ENCODE assay signal across 8 mouse cellular contexts in genomic region chr1:128358916-128359553, GRCm38 (mm10). TPM values are rescaled to one million over a fixed set of nuclear protein-coding genes. Genes with fewer than 3 reads are reported as not detected.
DNase-seq lines count a peak whose midpoint lies in the region; ATAC-seq and TF ChIP-seq lines count a peak whose summit lies in the region.

No protein-coding gene starts in this region.

- H3K36me3 ChIP-seq in heart, postnatal 0 days (replicated peaks; ENCODE audit: control insufficient read depth, insufficient read depth, low read length), result peaks cover 34% of the 10 kb centered on the region
- peaks cover 50% of the 10 kb centered on the region for H3K36me3 ChIP-seq in liver, embryonic 15.5 days (replicated peaks)
- peaks cover 18% of the 10 kb centered on the region for H3K36me3 ChIP-seq in stomach, embryonic 14.5 days (ENCODE audit: control insufficient read depth, insufficient read depth, low read length)

- no peaks in the 10 kb centered on the region for H3K27me3 ChIP-seq in heart, postnatal 0 days (ENCODE audit: control insufficient read depth, insufficient read depth, low read length)
- H3K27me3 ChIP-seq in liver, embryonic 15.5 days, result no peaks in the 10 kb centered on the region
- H3K27me3 ChIP-seq in stomach, embryonic 14.5 days (ENCODE audit: control insufficient read depth, insufficient read depth, low read length), result no peaks in the 10 kb centered on the region

- peak; percentile 70 for DNase-seq in embryo, embryonic 10.5 days (ENCODE audit: low spot score)
- DNase-seq in embryo, embryonic 9.5 days (ENCODE audit: extremely low spot score), result no peak
- peak; percentile 12 for DNase-seq in thymus, postnatal 14 days
- DNase-seq in thymus, adult 18-20 months, result no peak
- DNase-seq in heart, postnatal 0 days (ENCODE audit: low spot score), result peak; percentile 55
- DNase-seq in adrenal gland, adult 8-10 months, result no peak

- peak overlapping the region; percentile 95 for H3K4me3 ChIP-seq in heart, postnatal 0 days (ENCODE audit: low read depth, low read length)
- peak overlapping the region; percentile 97 for H3K4me3 ChIP-seq in liver, embryonic 15.5 days (replicated peaks)
- peak overlapping the region; percentile 65 for H3K4me3 ChIP-seq in stomach, embryonic 14.5 days (ENCODE audit: low read depth, low read length)

- WGBS in heart, postnatal 0 days, result under 1% methylated on average over 35 of the region's 35 CpGs
- WGBS in liver, embryonic 15.5 days (ENCODE audit: insufficient replicate concordance), result under 1% methylated on average over 35 of the region's 35 CpGs
- WGBS in stomach, embryonic 14.5 days, result under 1% methylated on average over 35 of the region's 35 CpGs

- peak overlapping the region; percentile 82 for H3K27ac ChIP-seq in heart, postnatal 0 days (ENCODE audit: low read depth)
- H3K27ac ChIP-seq in liver, embryonic 15.5 days (replicated peaks), result peak overlapping the region; percentile 85
- peak overlapping the region; percentile 92 for H3K27ac ChIP-seq in stomach, embryonic 14.5 days (ENCODE audit: low read length)

- peak; percentile 3; the same call in 1 of the 2 replicates for TF ChIP-seq CTCF in heart, postnatal 0 days (IDR thresholded peaks at IDR 0.05; ENCODE audit: low read depth)

- no peak for TF ChIP-seq EP300 in heart, postnatal 0 days (IDR thresholded peaks at IDR 0.05; ENCODE audit: low read depth)

- peaks cover 25% of the 10 kb centered on the region for H3K4me1 ChIP-seq in heart, postnatal 0 days (ENCODE audit: control insufficient read depth, insufficient read depth)
- peaks cover 48% of the 10 kb centered on the region for H3K4me1 ChIP-seq in liver, embryonic 15.5 days (replicated peaks)
- peaks cover 6% of the 10 kb centered on the region; the same call in 1 of the 2 replicates for H3K4me1 ChIP-seq in stomach, embryonic 14.5 days (ENCODE audit: control insufficient read depth, insufficient read depth, low read length)

- H3K4me2 ChIP-seq in heart, postnatal 0 days (ENCODE audit: low read depth, low read length), result peak overlapping the region; percentile 91
- peak overlapping the region; percentile 82 for H3K4me2 ChIP-seq in liver, embryonic 15.5 days
- peak overlapping the region; percentile 48 for H3K4me2 ChIP-seq in stomach, embryonic 14.5 days (replicated peaks; ENCODE audit: low read depth, low read length)

- no peaks in the 10 kb centered on the region for H3K9me3 ChIP-seq in heart, postnatal 0 days (replicated peaks; ENCODE audit: control insufficient read depth, low read length)
- no peaks in the 10 kb centered on the region for H3K9me3 ChIP-seq in liver, embryonic 15.5 days (replicated peaks)
- no peaks in the 10 kb centered on the region for H3K9me3 ChIP-seq in stomach, embryonic 14.5 days (ENCODE audit: control insufficient read depth, low read depth, low read length)

- peak; percentile 74 for ATAC-seq in heart, postnatal 0 days (ENCODE audit: insufficient read depth, low read depth)
- ATAC-seq in liver, embryonic 15.5 days (ENCODE audit: insufficient read depth), result peak; percentile 69
- ATAC-seq in stomach, embryonic 14.5 days (ENCODE audit: insufficient number of reproducible peaks, insufficient read depth, low FRiP score, low read depth), result peak; percentile 79

- H3K9ac ChIP-seq in heart, postnatal 0 days (replicated peaks; ENCODE audit: low read depth, low read length), result peak overlapping the region; percentile 70
- H3K9ac ChIP-seq in liver, embryonic 15.5 days, result peak overlapping the region; percentile 91
- peak overlapping the region; percentile 65 for H3K9ac ChIP-seq in stomach, embryonic 14.5 days (replicated peaks; ENCODE audit: low read depth, low read length)

RNA-seq across cellular contexts. Expression of gene Mcm6, which starts 0.4 kb away (rescaled TPM):
- total RNA-seq in heart, postnatal 0 days (2014; rRNA removed; ENCODE audit: low replicate concordance), result 54.3 and 85.4 TPM in 2 replicates
- polyA plus RNA-seq in heart, postnatal 0 days (2015; fragmentation: Nextera tagmentation; extraction: Ambion mirVana), result 39.6 and 43.5 TPM in 2 replicates
- 211 and 212 TPM in 2 replicates for polyA plus RNA-seq in liver, embryonic 15.5 days (2015; fragmentation: Nextera tagmentation; extraction: Ambion mirVana)
- 252 and 264 TPM in 2 replicates for polyA plus RNA-seq in stomach, embryonic 14.5 days (2014; fragmentation: Nextera tagmentation; extraction: Ambion mirVana)
- 10 to 100 TPM; 16.8 to 20.3 (median 18.1) TPM for total RNA-seq in adrenal gland, adult 8-10 months (2022)

RNA-seq across cellular contexts. Expression of gene Lct, which starts 30.9 kb away (rescaled TPM):
- 0.04 and 0.11 TPM in 2 replicates for total RNA-seq in heart, postnatal 0 days (2014; rRNA removed; ENCODE audit: low replicate concordance)
- polyA plus RNA-seq in heart, postnatal 0 days (2015; fragmentation: Nextera tagmentation; extraction: Ambion mirVana), result 0.04 and 0.08 TPM in 2 replicates
- polyA plus RNA-seq in liver, embryonic 15.5 days (2015; fragmentation: Nextera tagmentation; extraction: Ambion mirVana), result 0.02 and 0.07 TPM in 2 replicates
- polyA plus RNA-seq in stomach, embryonic 14.5 days (2014; fragmentation: Nextera tagmentation; extraction: Ambion mirVana), result 0.14 TPM in 2 replicates
- total RNA-seq in adrenal gland, adult 8-10 months (2022), result under 1 TPM in 3 of 4 experiments, not detected in 1; 0.03 to 0.08 (median 0.06) TPM

RNA-seq across cellular contexts. Expression of gene Dars, which starts 58.1 kb away (rescaled TPM):
- 42.6 and 60.7 TPM in 2 replicates for total RNA-seq in heart, postnatal 0 days (2014; rRNA removed; ENCODE audit: low replicate concordance)
- 74.7 and 76.6 TPM in 2 replicates for polyA plus RNA-seq in heart, postnatal 0 days (2015; fragmentation: Nextera tagmentation; extraction: Ambion mirVana)
- 89.5 and 96.3 TPM in 2 replicates for polyA plus RNA-seq in liver, embryonic 15.5 days (2015; fragmentation: Nextera tagmentation; extraction: Ambion mirVana)
- 97.8 and 105 TPM in 2 replicates for polyA plus RNA-seq in stomach, embryonic 14.5 days (2014; fragmentation: Nextera tagmentation; extraction: Ambion mirVana)
- 10 to 100 TPM; 92.5 to 99.9 (median 97.6) TPM for total RNA-seq in adrenal gland, adult 8-10 months (2022)

Comparison
In these comparisons a context has a peak if more than half of its experiments do, and no peak if none do; other contexts are left out.
1. DNase-seq: peak in embryo, embryonic 10.5 days (single experiment), thymus, postnatal 14 days (single experiment) and heart, postnatal 0 days (single experiment); none in embryo, embryonic 9.5 days (single experiment), thymus, adult 18-20 months (0 of 2) and adrenal gland, adult 8-10 months (single experiment).
2. Peak in every context shown above with its lines, with median percentiles within 50 percentile points of each other: ATAC-seq, H3K27ac ChIP-seq, H3K4me2 ChIP-seq, H3K4me3 ChIP-seq and H3K9ac ChIP-seq.